Mouse (Mus musculus) forebrain, embryonic 10.5 days (tissue): ENCODE results near the gene Spg20. TPM values are rescaled to one million over a fixed set of nuclear protein-coding genes. Genes with fewer than 3 reads are reported as not detected.

Experiments used
- DNase-seq: peaks from one replicate; pipeline ENCODE4 v3.0.0-alpha.2; 2017; ENCODE audit warnings: low spot score; ENCODE audit errors: extremely low spot score
- H3K27ac ChIP-seq: fragments of 300-500 bp; sonication (generic); 2 replicates; pipeline ENCODE4 v1.5.1; 2016; ENCODE audit warnings: mild to moderate bottlenecking
- H3K27me3 ChIP-seq: fragments of 300-500 bp; sonication (generic); 2 replicates; pipeline ENCODE4 v1.6.1; 2016; ENCODE audit warnings: mild to moderate bottlenecking; ENCODE audit not compliant: poor library complexity, severe bottlenecking
- H3K36me3 ChIP-seq: fragments of 300-500 bp; sonication (generic); replicated peaks from 2 replicates; pipeline ENCODE4 v1.6.1; 2016; ENCODE audit warnings: mild to moderate bottlenecking, moderate library complexity
- H3K4me1 ChIP-seq: fragments of 300-500 bp; sonication (generic); 2 replicates; pipeline ENCODE4 v1.6.1; 2016
- H3K4me3 ChIP-seq: fragments of 300-500 bp; sonication (generic); 2 replicates; pipeline ENCODE4 v1.5.1; 2016; ENCODE audit warnings: mild to moderate bottlenecking, moderate library complexity
- H3K9me3 ChIP-seq: fragments of 300-500 bp; sonication (generic); 2 replicates; pipeline ENCODE4 v1.6.1; 2016; ENCODE audit warnings: mild to moderate bottlenecking, moderate library complexity
- WGBS: fragments of 180-500 bp; shearing (Covaris S2); methylation state at CpG from one replicate; pipeline ENCODE4 v1.1.7; 2016; 5-methylcytosine and 5-hydroxymethylcytosine counted together
- polyA plus RNA-seq: library from polyadenylated mRNA; unstranded; fragments of >200 nt; fragmentation: Nextera tagmentation; extraction: Ambion mirVana; gene quantifications from 2 replicates; pipeline ENCODE4 v1.2.1, GENCODE M21; 2016

Gene Spg20
- 56.6 and 58.5 TPM in 2 replicates for polyA plus RNA-seq

GRCm38 (mm10) chr3:55111935-55112709 is at the start of gene Spg20:
Gene Spg20 (plus strand): TSS chr3:55112108.
- WGBS: under 1% methylated on average over 58 of the region's 58 CpGs
- H3K9me3 ChIP-seq: peaks cover 3% of the 10 kb centered on the region; the same call in 1 of the 2 replicates
- H3K4me1 ChIP-seq: peaks cover 25% of the 10 kb centered on the region
- H3K27ac ChIP-seq: peak within 1 kb of the TSS; percentile 95
- DNase-seq: peak; percentile 94
- no peaks in the 10 kb centered on the region for H3K27me3 ChIP-seq
- peak within 1 kb of the TSS; percentile 62 for H3K4me3 ChIP-seq
- peaks cover 8% of the 10 kb centered on the region for H3K36me3 ChIP-seq

GRCm38 (mm10) chr3:55062653-55063052 is 49.3 kb upstream of the Spg20 start:
- H3K4me1 ChIP-seq: 0 out of 2 replicates have a peak, but pooled peaks cover 8% of the 10 kb centered on the region
- H3K27ac ChIP-seq: no peak overlapping the region
- WGBS: 78% methylated on average over 9 of the region's 9 CpGs
- no peaks in the 10 kb centered on the region for H3K9me3 ChIP-seq
- H3K4me3 ChIP-seq: no peak overlapping the region
- no peaks in the 10 kb centered on the region for H3K36me3 ChIP-seq
- no peak for DNase-seq
- peaks cover 19% of the 10 kb centered on the region for H3K27me3 ChIP-seq

- Histone ChIP-seq H3K27ac (no peak overlapping the region), H3K4me1 (0 out of 2 replicates have a peak, but pooled peaks cover 12% of the 10 kb centered on the region), H3K4me3 (no peak overlapping the region), H3K36me3 (no peaks in the 10 kb centered on the region), H3K27me3 (peaks cover 8% of the 10 kb centered on the region; the same call in 1 of the 2 replicates), H3K9me3 (no peaks in the 10 kb centered on the region)
- WGBS: 5% methylated on average over 2 of the region's 2 CpGs
- peak; percentile 73 for DNase-seq
Observed at GRCm38 (mm10) chr3:55064396-55064795, 47.5 kb upstream of the Spg20 start.

- H3K9me3 ChIP-seq: no peaks in the 10 kb centered on the region
- peak overlapping the region; percentile 44; the same call in 1 of the 2 replicates for H3K27ac ChIP-seq
- no peaks in the 10 kb centered on the region for H3K36me3 ChIP-seq
- H3K4me1 ChIP-seq: 0 out of 2 replicates have a peak, but pooled peaks cover 12% of the 10 kb centered on the region
- H3K27me3 ChIP-seq: peaks cover 7% of the 10 kb centered on the region; the same call in 1 of the 2 replicates
- DNase-seq: no peak
- WGBS: 75% methylated on average over 14 of the region's 14 CpGs
- H3K4me3 ChIP-seq: no peak overlapping the region
Observed at GRCm38 (mm10) chr3:55065738-55066665, 45.9 kb upstream of the Spg20 start.

GRCm38 (mm10) chr3:55066666-55067023 is 45.3 kb upstream of the Spg20 start:
- H3K27ac ChIP-seq: no peak overlapping the region
- 84% methylated on average over 12 of the region's 12 CpGs for WGBS
- H3K36me3 ChIP-seq: no peaks in the 10 kb centered on the region
- no peak overlapping the region for H3K4me3 ChIP-seq
- 0 out of 2 replicates have a peak, but pooled peaks cover 12% of the 10 kb centered on the region for H3K4me1 ChIP-seq
- no peak for DNase-seq
- peaks cover 7% of the 10 kb centered on the region; the same call in 1 of the 2 replicates for H3K27me3 ChIP-seq
- H3K9me3 ChIP-seq: no peaks in the 10 kb centered on the region

- no peaks in the 10 kb centered on the region for H3K9me3 ChIP-seq
- H3K4me3 ChIP-seq: no peak overlapping the region
- peaks cover 7% of the 10 kb centered on the region; the same call in 1 of the 2 replicates for H3K27me3 ChIP-seq
- no peaks in the 10 kb centered on the region for H3K36me3 ChIP-seq
- WGBS: 36% methylated on average over 7 of the region's 7 CpGs
- H3K27ac ChIP-seq: no peak overlapping the region
- DNase-seq: no peak
- 0 out of 2 replicates have a peak, but pooled peaks cover 12% of the 10 kb centered on the region for H3K4me1 ChIP-seq
Observed at GRCm38 (mm10) chr3:55067791-55068434, 44.0 kb upstream of the Spg20 start.

- DNase-seq: no peak
- peaks cover 24% of the 10 kb centered on the region for H3K4me1 ChIP-seq
- H3K27ac ChIP-seq: peak overlapping the region; percentile 51; the same call in 1 of the 2 replicates
- H3K27me3 ChIP-seq: no peaks in the 10 kb centered on the region
- no peaks in the 10 kb centered on the region for H3K36me3 ChIP-seq
- no peak overlapping the region for H3K4me3 ChIP-seq
- 75% methylated on average over 6 of the region's 6 CpGs for WGBS
- H3K9me3 ChIP-seq: no peaks in the 10 kb centered on the region
Observed at GRCm38 (mm10) chr3:55074576-55075293, 37.2 kb upstream of the Spg20 start.

- no peaks in the 10 kb centered on the region for H3K9me3 ChIP-seq
- 31% methylated on average over 3 of the region's 3 CpGs for WGBS
- no peak overlapping the region for H3K27ac ChIP-seq
- H3K27me3 ChIP-seq: no peaks in the 10 kb centered on the region
- H3K4me3 ChIP-seq: no peak overlapping the region
- peaks cover 24% of the 10 kb centered on the region for H3K4me1 ChIP-seq
- no peak for DNase-seq
- H3K36me3 ChIP-seq: no peaks in the 10 kb centered on the region
Observed at GRCm38 (mm10) chr3:55075294-55075648, 36.6 kb upstream of the Spg20 start.

- 57% methylated on average over 6 of the region's 6 CpGs for WGBS
- no peak for DNase-seq
- Histone ChIP-seq H3K36me3 (no peaks in the 10 kb centered on the region), H3K9me3 (no peaks in the 10 kb centered on the region), H3K27me3 (no peaks in the 10 kb centered on the region), H3K4me1 (peaks cover 24% of the 10 kb centered on the region), H3K4me3 (no peak overlapping the region), H3K27ac (no peak overlapping the region)
Observed at GRCm38 (mm10) chr3:55078233-55078632, 33.7 kb upstream of the Spg20 start.

GRCm38 (mm10) chr3:55079619-55080018 is 32.3 kb upstream of the Spg20 start:
- Histone ChIP-seq H3K4me1 (peaks cover 21% of the 10 kb centered on the region), H3K36me3 (no peaks in the 10 kb centered on the region), H3K9me3 (no peaks in the 10 kb centered on the region), H3K4me3 (no peak overlapping the region), H3K27ac (no peak overlapping the region), H3K27me3 (no peaks in the 10 kb centered on the region)
- 87% methylated on average over 8 of the region's 8 CpGs for WGBS
- DNase-seq: no peak

GRCm38 (mm10) chr3:55080055-55080454 is 31.9 kb upstream of the Spg20 start:
- H3K4me1 ChIP-seq: peaks cover 16% of the 10 kb centered on the region
- H3K4me3 ChIP-seq: no peak overlapping the region
- no peaks in the 10 kb centered on the region for H3K27me3 ChIP-seq
- peak; percentile 71 for DNase-seq
- H3K36me3 ChIP-seq: no peaks in the 10 kb centered on the region
- no peak overlapping the region for H3K27ac ChIP-seq
- H3K9me3 ChIP-seq: no peaks in the 10 kb centered on the region
- WGBS: 17% methylated on average over 6 of the region's 6 CpGs

GRCm38 (mm10) chr3:55084781-55085180 is 27.1 kb upstream of the Spg20 start:
- H3K4me3 ChIP-seq: no peak overlapping the region
- no peaks in the 10 kb centered on the region for H3K36me3 ChIP-seq
- no peaks in the 10 kb centered on the region for H3K4me1 ChIP-seq
- WGBS: 70% methylated on average over 6 of the region's 6 CpGs
- DNase-seq: no peak
- H3K9me3 ChIP-seq: no peaks in the 10 kb centered on the region
- no peaks in the 10 kb centered on the region for H3K27me3 ChIP-seq
- no peak overlapping the region for H3K27ac ChIP-seq
